Mouse (Mus musculus) limb, embryonic 14.5 days (tissue): Measurements from ENCODE around the gene Gm11492. TPM values are rescaled to one million over a fixed set of nuclear protein-coding genes. Genes with fewer than 3 reads are reported as not detected.
A peak's percentile ranks its signal among the peaks of the same experiment; 100 is the strongest.

ENCODE experiments used
- ATAC-seq: fragments of 200-750 bp; cut with Nextera tagmentation; 2 replicates; pipeline ENCODE4 v1.8.0; 2017; ENCODE audit warnings: low read depth, moderate number of reproducible peaks, moderate TSS enrichment; ENCODE audit not compliant: low FRiP score
- DNase-seq: peaks from one replicate; pipeline ENCODE4 v3.0.0-alpha.2; 2015; ENCODE audit warnings: low spot score
- H3K27ac ChIP-seq: fragments of 300-500 bp; sonication (generic); replicated peaks from 2 replicates; pipeline ENCODE4 v1.5.1; 2014; ENCODE audit warnings: low read depth, mild to moderate bottlenecking, low read length, moderate library complexity, mixed read lengths
- H3K27me3 ChIP-seq: fragments of 300-500 bp; sonication (generic); 2 replicates; pipeline ENCODE4 v1.6.1; 2014; ENCODE audit warnings: low read length, mixed read lengths; ENCODE audit not compliant: control insufficient read depth, insufficient read depth
- H3K36me3 ChIP-seq: fragments of 300-500 bp; sonication (generic); 2 replicates; pipeline ENCODE4 v1.6.1; 2014; ENCODE audit warnings: mild to moderate bottlenecking, low read length, moderate library complexity, mixed read lengths; ENCODE audit not compliant: control insufficient read depth, insufficient read depth
- H3K4me1 ChIP-seq: fragments of 300-500 bp; sonication (generic); 2 replicates; pipeline ENCODE4 v1.6.1; 2014; ENCODE audit warnings: antibody characterized with exemption, low read length, mixed read lengths; ENCODE audit not compliant: control insufficient read depth, insufficient read depth
- H3K4me2 ChIP-seq: fragments of 300-500 bp; sonication (generic); replicated peaks from 2 replicates; pipeline ENCODE4 v1.6.1; 2014; ENCODE audit warnings: low read depth, mild to moderate bottlenecking, low read length, moderate library complexity; ENCODE audit not compliant: severe bottlenecking
- H3K4me3 ChIP-seq: fragments of 300-500 bp; sonication (generic); replicated peaks from 2 replicates; pipeline ENCODE4 v1.5.1; 2014; ENCODE audit warnings: low read length
- H3K9ac ChIP-seq: fragments of 300-500 bp; sonication (generic); 2 replicates; pipeline ENCODE4 v1.6.1; 2014; ENCODE audit warnings: mild to moderate bottlenecking, low read depth, low read length, moderate library complexity; ENCODE audit not compliant: severe bottlenecking
- H3K9me3 ChIP-seq: fragments of 300-500 bp; sonication (generic); 2 replicates; pipeline ENCODE4 v1.6.1; 2016; ENCODE audit warnings: low read length; ENCODE audit not compliant: control insufficient read depth
- POLR2A ChIP-seq: fragments of 200-500 bp; IDR thresholded peaks from 2 replicates; pipeline ENCODE4 v1.8.0; 2012; ENCODE audit warnings: inconsistent platforms, mild to moderate bottlenecking, moderate library complexity, borderline replicate concordance; ENCODE audit not compliant: insufficient read depth, insufficient read length; ENCODE audit errors: extremely low read depth
- WGBS: fragments of 180-500 bp; shearing (Covaris S2); extraction: QIAGEN DNeasy Blood & Tissue Kit; methylation state at CpG from one replicate; pipeline ENCODE4 v1.1.7; 2014; 5-methylcytosine and 5-hydroxymethylcytosine counted together
- polyA plus RNA-seq, 2 experiments: library from polyadenylated mRNA; depleted of rRNA in 1 of 2; stranded (reverse) in 1 of 2; unstranded in 1 of 2; fragments of >200 nt; fragmentation: Nextera tagmentation in 1 of 2; extraction: Ambion mirVana in 1 of 2; gene quantifications; 2 replicates each; pipeline versions ENCODE4 v1.2.1 to v1.2.3; 2012 to 2014

Gene Gm11492
- polyA plus RNA-seq, 2 experiments: not detected

DNA sequence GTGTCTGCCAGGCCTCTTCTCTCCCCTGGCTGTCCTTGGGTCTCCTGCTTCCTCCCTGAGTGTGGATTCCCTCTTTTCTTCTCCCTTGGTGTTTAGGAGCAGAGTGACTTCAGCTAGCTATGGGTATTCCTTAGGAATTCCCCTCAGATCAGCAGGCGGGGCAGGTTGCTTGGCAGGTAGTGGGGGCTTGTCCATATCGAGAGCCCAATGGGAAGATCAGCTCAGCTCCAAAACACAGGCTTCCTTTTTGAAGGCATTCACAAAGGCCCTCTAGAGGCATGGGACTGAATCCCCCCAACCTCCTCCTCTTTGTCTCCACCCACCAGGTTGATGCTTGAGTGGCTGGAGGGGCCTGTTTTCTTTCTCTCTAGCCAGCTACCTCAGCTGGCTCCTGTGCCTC is 30.0 kb downstream of the Gm11492 start:
- Histone ChIP-seq H3K9me3 (no peaks in the 10 kb centered on the region), H3K4me2 (peak overlapping the region; percentile 88), H3K4me3 (peak overlapping the region; percentile 76), H3K27ac (no peak overlapping the region), H3K9ac (peak overlapping the region; percentile 89), H3K36me3 (peaks cover 53% of the 10 kb centered on the region), H3K4me1 (peaks cover 22% of the 10 kb centered on the region), H3K27me3 (no peaks in the 10 kb centered on the region)
- no peak for DNase-seq
- TF ChIP-seq POLR2A: no peak
- 39% methylated on average over 2 of the region's 2 CpGs for WGBS
- no peak for ATAC-seq

DNA sequence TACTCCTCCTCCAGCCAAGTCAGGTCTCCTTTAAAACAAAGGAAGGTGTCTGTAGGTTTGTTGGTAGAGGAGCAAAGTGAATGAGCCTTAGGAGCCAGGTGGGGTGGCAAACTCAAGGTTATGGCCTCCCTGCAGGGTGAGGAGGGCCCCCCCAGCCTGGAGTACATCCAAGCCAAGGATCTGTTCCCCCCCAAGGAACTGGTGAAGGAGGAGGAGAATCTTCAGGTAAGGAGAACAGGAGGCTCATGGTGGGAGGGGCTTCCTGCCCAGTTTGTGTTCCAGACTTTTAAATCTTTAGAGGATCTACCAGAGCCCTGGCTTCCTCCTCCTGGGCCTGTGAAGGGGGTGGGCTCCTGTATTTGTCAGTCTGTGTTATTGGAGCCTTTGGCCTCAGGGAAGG is 30.6 kb downstream of the Gm11492 start:
- Histone ChIP-seq H3K9me3 (no peaks in the 10 kb centered on the region), H3K4me1 (peaks cover 22% of the 10 kb centered on the region), H3K27me3 (no peaks in the 10 kb centered on the region), H3K4me3 (no peak overlapping the region), H3K9ac (no peak overlapping the region), H3K36me3 (peaks cover 59% of the 10 kb centered on the region), H3K27ac (no peak overlapping the region), H3K4me2 (peak overlapping the region; percentile 88; the same call in 1 of the 2 replicates)
- no peak for TF ChIP-seq POLR2A
- no peak for ATAC-seq
- no peak for DNase-seq

DNA sequence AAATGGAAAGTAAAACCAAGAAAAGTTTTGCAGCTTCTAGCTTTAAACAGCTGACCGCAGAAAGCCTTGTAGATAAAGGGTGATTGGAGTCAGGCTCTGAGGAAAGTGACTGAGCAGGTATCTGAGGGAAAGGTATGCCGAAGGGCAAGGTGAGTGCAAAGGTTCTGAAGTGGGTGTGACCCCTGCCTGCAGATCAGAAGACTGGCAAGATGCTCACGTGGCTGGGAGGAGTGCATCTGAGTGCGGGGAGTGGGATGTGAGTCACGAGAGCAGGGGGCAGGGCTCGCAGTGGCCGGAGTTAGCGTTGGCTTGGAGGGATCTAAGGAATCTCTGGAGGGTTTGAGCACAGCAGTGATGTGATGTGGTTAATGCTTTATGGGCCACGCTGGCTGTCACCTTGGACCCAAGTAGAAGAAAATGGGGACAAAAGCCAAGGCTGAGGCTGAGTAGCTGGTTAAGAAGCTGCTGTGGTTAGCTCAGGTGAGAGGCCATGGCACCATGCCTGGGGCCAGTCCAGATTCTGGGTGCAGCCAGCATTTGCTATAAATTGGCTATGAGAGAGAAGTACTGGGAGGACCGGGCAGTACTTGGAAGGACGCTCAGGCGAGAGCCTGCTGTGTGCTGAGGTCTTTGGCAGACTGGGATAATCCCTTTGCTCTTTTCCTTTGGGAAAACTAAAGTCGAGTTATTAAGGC is 33.1 kb downstream of the Gm11492 start:
- Histone ChIP-seq H3K9ac (no peak overlapping the region), H3K4me1 (peaks cover 14% of the 10 kb centered on the region), H3K36me3 (peaks cover 78% of the 10 kb centered on the region), H3K27me3 (no peaks in the 10 kb centered on the region), H3K9me3 (no peaks in the 10 kb centered on the region), H3K4me3 (no peak overlapping the region), H3K27ac (no peak overlapping the region), H3K4me2 (no peak overlapping the region)
- TF ChIP-seq POLR2A: no peak
- DNase-seq: no peak
- ATAC-seq: no peak
- 90% methylated on average over 13 of the region's 13 CpGs for WGBS

DNA sequence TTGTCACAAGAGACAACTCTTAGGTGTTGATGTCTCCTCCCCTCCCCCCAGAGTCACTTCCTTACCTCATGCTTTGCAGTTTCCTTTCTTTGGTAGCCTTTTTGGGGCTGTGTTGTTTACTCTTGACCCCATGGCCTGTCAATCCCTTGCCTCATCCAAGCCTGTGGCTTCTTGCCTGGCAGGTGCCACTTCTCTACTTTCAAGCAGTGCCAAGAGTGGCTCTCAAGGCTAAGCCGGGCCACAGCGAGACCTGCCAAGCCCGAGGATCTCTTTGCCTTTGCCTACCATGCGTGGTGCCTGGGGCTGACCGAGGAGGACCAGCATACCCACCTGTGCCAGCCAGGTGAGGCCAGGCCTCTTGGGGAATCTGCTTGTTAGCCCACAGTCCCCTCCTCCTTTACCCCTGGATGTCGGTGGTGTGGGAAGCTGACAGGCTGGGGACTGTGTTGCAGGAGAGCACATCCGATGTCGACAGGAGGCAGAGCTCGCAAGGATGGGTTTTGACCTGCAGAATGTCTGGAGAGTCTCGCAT is 33.9 kb downstream of the Gm11492 start:
- Histone ChIP-seq H3K9ac (no peak overlapping the region), H3K4me3 (no peak overlapping the region), H3K36me3 (peaks cover 85% of the 10 kb centered on the region), H3K9me3 (no peaks in the 10 kb centered on the region), H3K4me1 (peaks cover 9% of the 10 kb centered on the region), H3K27ac (no peak overlapping the region), H3K27me3 (no peaks in the 10 kb centered on the region), H3K4me2 (no peak overlapping the region)
- ATAC-seq (no peak), DNase-seq (no peak)
- TF ChIP-seq POLR2A: no peak
- 89% methylated on average over 10 of the region's 10 CpGs for WGBS

DNA sequence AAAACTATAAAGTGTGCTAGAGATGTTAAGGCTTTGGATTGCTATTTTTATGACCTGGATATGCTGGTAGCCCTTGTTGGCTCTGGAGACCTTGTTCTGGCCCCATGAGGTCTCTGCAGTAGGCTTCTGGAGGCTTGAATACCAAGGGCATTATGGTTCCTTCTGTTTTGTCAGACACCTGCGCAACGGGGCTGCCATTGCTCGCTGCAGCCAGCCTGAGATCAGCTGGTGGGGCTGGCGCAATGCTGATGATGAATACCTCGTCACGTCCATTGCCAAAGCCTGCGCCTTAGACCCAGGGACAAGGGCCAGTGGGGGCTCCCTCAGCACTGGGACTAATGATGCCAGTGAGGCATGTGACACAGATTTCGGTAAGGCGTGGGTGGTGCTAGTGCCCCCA is 35.8 kb downstream of the Gm11492 start:
- no peaks in the 10 kb centered on the region for H3K9me3 ChIP-seq
- no peak for TF ChIP-seq POLR2A
- H3K4me3 ChIP-seq: no peak overlapping the region
- no peak for DNase-seq
- peaks cover 100% of the 10 kb centered on the region for H3K36me3 ChIP-seq
- no peaks in the 10 kb centered on the region for H3K4me1 ChIP-seq
- 93% methylated on average over 9 of the region's 9 CpGs for WGBS
- H3K4me2 ChIP-seq: no peak overlapping the region
- no peaks in the 10 kb centered on the region for H3K27me3 ChIP-seq
- no peak overlapping the region for H3K27ac ChIP-seq
- no peak overlapping the region for H3K9ac ChIP-seq
- no peak for ATAC-seq

DNA sequence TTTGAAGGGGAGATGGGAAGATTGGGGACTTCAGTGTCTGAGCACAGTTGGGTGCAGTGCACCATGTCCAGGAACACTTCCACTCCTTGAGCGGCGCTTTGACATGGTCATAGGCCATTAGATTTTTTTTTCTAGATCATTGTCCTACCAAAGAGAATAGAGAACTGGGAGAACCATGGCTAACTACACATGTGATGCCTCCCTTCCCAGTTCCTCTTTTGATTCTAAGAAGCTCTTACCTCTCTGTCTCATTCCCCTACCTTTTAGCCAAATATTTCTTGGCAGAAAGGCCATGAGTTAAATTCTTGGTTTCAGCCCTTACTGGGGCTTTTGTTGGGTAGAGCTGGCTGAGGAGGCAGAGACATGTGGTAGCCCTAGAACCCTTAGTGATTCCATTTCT is 37.1 kb downstream of the Gm11492 start:
- no peak overlapping the region for H3K9ac ChIP-seq
- H3K4me1 ChIP-seq: no peaks in the 10 kb centered on the region
- H3K4me3 ChIP-seq: no peak overlapping the region
- no peaks in the 10 kb centered on the region for H3K9me3 ChIP-seq
- no peaks in the 10 kb centered on the region for H3K27me3 ChIP-seq
- H3K27ac ChIP-seq: no peak overlapping the region
- H3K36me3 ChIP-seq: peaks cover 100% of the 10 kb centered on the region
- H3K4me2 ChIP-seq: no peak overlapping the region
- TF ChIP-seq POLR2A: no peak
- DNase-seq (no peak), ATAC-seq (no peak)
- WGBS: 100% methylated on average over 2 of the region's 2 CpGs
